Mouse (Mus musculus) erythroid progenitor cell, adult 5-6 weeks (primary cell): ENCODE results near the gene Ptgfrn. TPM values are rescaled to one million over a fixed set of nuclear protein-coding genes. Genes with fewer than 3 reads are reported as not detected.

Experiments
- ATAC-seq: replicated peaks from 2 replicates; pipeline ENCODE4 v1.8.0; 2016; ENCODE audit warnings: moderate number of reproducible peaks, mild to moderate bottlenecking, moderate TSS enrichment, inconsistent platforms; ENCODE audit not compliant: poor library complexity, low FRiP score, severe bottlenecking
- total RNA-seq, 2 experiments: library from RNA; stranded (forward) in 1 of 2; stranded (reverse) in 1 of 2; fragments of 150-400 nt in 1 of 2; fragments of 186-747, 209-891 nt in 1 of 2; gene quantifications; 2 replicates each; pipeline versions ENCODE4 v1.2.3 to v1.2.4; 2015 to 2017; ENCODE audit warnings: low replicate concordance in 2 of 2

Gene Ptgfrn
- total RNA-seq, 2 experiments from 2014 or later: 0.84 TPM; not detected in 1

DNA sequence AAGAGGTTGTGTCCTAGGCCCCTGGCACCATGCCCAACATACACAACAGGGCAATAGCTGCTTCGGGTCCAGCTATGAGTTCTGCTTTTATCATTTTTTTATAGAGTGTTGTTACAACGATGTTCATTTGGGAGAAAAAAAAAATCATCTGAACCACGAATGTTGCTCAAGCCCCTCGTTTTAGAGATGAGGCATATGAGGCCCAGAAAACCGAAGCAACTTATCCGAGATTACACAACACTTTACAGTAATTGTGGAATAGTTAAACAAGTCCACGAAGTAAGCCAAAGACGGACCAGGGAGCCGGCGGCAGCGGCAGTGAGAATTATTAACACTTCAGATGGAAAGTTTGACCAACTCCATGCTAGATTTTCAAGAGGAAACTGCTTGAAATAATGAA lies 7.7 kb upstream of the Ptgfrn start:
- ATAC-seq: no peak

DNA sequence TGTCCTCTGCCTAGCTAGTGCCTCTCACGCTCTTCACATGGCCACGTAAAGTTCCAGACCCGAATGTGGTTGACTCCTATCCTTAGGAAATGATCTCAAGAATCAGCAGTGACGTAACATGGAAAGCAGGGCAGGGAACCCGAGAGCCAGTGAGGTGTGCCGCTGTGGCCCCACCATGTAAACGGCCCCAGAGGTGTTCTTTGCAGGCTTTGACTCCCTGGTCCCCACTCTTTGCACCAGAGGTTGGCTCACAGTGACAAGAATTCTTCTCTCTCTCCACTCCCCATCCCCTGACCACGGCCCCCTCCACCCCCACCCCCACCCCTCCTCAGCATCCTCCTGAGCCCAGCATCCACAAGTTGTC lies 7.3 kb upstream of the Ptgfrn start:
- no peak for ATAC-seq

DNA sequence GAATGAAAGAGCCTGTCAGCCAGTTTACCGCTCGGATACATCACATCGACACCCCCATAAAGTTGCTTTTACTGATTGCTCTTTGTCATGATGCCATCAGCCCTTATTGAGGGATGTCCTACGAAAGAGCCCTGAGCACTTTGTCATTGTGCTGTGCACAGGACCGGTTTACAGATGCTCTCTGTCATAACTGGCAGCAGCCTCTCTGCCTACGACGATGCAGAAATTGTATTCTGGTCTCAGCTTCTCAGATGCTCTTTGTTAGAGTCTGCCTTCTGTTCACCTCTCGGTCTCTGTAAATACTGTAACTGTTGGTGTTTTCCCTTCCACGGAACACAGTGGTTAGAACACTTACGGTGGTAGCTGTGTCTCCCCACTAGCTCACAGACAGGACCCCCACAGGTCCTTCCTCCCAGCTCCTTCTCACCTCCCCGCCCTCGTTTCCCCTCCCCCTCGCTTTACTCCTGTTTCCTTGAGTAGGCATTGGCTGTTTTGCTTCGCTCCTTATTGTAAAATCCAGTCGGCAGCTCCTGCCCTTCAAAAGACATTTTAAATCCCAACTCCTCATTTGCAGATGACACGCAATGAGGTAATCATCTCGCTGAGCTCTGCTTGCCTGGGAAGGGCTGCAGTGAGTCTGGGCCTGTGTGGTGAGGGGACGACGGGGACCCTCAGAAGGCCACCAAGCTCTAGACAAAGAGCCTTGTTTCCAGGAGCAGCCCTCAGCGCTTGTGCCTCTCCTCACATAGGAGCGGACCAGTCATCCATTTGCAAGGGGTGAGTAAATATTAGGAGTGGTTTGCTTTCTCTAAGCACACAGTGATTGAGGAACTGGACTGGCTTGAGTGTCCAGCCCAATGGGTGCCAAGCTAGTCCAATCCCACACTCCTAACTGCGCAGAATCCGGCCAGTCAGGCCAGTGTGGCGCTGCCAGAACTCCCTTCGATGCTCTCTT lies 6.6 kb upstream of the Ptgfrn start:
- no peak for ATAC-seq

- no peak for ATAC-seq
These were observed 2.4 kb upstream of the Ptgfrn start for GRCm38 (mm10) chr3:101112518-101112894.

- ATAC-seq: no peak
These were observed 1.9 kb upstream of the Ptgfrn start for GRCm38 (mm10) chr3:101111848-101112517.

- ATAC-seq: no peak
These were observed 1.2 kb upstream of the Ptgfrn start for GRCm38 (mm10) chr3:101111321-101111720.

GRCm38 (mm10) chr3:101110838-101111103 lies 693 bp upstream of the Ptgfrn start:
- ATAC-seq: no peak

GRCm38 (mm10) chr3:101109558-101110021 lies 488 bp downstream of the Ptgfrn start:
- no peak for ATAC-seq

DNA sequence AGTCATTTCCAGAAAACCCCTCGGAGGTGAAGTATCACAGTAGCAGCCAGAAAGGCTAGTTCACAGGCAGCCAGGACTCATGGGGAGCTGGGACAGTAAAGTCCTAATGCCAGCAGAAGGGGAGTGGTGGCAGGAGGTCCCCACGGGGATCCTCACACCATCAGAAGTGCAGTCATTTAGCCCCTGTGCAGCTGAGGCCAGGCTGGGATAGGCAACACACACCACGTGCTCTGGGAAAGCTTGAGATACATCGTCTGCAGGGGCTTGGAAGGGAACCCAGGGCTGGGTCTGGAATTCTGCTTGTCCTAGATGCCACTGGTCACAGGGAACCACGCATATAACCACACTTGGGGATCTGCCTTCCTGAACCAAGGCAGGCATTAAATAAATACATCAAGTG lies 1.2 kb downstream of the Ptgfrn start:
- no peak for ATAC-seq

DNA sequence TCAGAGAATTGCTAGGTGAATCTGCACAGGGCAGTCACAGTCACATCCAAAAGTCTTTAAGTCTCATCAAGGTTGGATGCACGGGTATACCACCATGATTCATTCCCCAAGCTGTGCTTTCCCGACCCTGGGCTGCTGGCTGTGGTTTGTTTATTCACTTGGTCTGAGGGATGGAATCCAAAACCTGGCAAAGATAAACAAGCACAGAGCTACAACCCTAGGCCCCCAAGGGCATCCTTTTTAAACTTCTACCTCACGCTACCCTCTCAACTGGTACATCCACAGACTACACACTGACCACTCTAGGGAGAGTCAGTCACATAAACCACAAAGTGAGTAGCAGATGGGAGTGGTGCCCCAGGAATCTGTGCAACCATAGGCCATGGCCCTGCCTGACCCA lies 1.8 kb downstream of the Ptgfrn start:
- ATAC-seq: no peak

GRCm38 (mm10) chr3:101106326-101106725 lies 3.8 kb downstream of the Ptgfrn start:
- ATAC-seq: no peak

DNA sequence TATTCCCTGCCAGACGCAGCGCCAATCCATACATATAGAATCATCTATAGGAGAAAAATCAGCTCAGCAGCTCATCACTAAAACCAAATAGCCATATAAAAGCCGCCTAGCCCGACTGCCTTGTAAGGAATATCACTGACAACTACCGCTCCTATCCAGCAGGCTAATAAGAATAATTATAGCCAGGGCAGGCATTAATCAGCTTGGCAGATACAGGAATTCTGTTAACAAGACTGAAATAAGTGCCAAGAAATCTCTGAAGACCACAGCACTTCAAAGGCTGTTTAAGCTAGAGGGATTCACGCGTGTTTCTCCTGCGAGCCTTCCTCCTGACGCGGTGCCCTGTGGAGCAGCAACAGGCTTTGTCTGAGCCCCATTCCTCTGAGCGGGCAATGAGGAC lies 4.6 kb downstream of the Ptgfrn start:
- ATAC-seq: no peak

GRCm38 (mm10) chr3:101104883-101105282 lies 5.2 kb downstream of the Ptgfrn start:
- no peak for ATAC-seq

- ATAC-seq: no peak
These were observed 6.3 kb downstream of the Ptgfrn start for GRCm38 (mm10) chr3:101103770-101104169.

- no peak for ATAC-seq
These were observed 8.0 kb downstream of the Ptgfrn start for GRCm38 (mm10) chr3:101102106-101102505.

GRCm38 (mm10) chr3:101101184-101101583 lies 8.9 kb downstream of the Ptgfrn start:
- ATAC-seq: no peak

- no peak for ATAC-seq
These were observed 10.2 kb downstream of the Ptgfrn start for GRCm38 (mm10) chr3:101099701-101100357.

DNA sequence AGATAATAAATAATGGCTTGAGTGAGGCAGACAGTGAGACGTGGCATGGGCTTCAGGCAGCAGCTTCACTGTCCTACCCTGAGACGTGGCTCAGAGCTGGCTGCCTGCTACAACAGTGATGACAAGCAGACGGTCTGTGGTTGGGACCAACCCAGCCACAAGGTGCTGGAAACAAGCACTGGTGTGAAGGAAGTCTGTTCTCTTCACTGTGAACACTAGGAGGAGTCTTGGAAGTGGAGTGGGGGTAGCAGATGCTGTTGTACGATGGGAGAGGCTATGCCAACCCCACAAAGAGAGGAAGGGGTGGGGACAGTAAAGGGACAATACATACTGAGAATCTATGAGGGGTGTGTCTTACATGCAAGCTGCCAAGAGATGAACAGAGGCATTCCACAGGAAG lies 12.0 kb downstream of the Ptgfrn start:
- no peak for ATAC-seq

- ATAC-seq: no peak
These were observed 12.8 kb downstream of the Ptgfrn start for GRCm38 (mm10) chr3:101097146-101097800.

GRCm38 (mm10) chr3:101095761-101096449 lies 14.2 kb downstream of the Ptgfrn start:
- ATAC-seq: no peak
